Mouse (Mus musculus): ENCODE measurements at regions not wholly inside any gene's neighbourhood (a gene's known extent, or its start where the extent isn't known, plus 50 kb on each side); places are given as distances from the start of the nearest gene placed in this dataset.
"Not testable (repeated sequence)": the region's sequence is repeated elsewhere in the genome, so short reads cannot be mapped to it uniquely, and the experiment has no call there.

- no peak for DNase-seq
Measured at GRCm38 (mm10) chr1:107677404-107677803, 87.6 kb downstream of the Serpinb8 start.

DNA sequence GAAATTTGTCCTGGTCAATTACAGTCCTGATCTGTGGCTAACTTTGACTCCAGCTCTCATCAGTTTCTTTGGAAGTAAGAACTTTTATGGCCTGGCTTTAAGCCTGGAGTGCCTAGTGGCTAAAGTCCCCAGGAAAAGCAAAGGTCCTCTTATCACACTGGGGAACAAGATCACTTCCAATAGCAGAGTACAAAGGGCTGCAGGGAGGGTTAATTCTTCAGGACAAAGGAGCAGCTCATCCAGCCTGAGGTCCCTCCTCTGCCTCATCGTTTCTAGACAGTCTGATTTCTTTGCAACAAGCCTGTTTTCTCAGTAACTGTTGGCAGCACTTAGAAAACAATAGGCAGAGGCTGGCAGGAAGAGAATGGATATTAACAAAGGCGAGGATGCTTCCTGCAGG lies 107.1 kb downstream of the Serpinb8 start:
- DNase-seq, result no peak

DNA sequence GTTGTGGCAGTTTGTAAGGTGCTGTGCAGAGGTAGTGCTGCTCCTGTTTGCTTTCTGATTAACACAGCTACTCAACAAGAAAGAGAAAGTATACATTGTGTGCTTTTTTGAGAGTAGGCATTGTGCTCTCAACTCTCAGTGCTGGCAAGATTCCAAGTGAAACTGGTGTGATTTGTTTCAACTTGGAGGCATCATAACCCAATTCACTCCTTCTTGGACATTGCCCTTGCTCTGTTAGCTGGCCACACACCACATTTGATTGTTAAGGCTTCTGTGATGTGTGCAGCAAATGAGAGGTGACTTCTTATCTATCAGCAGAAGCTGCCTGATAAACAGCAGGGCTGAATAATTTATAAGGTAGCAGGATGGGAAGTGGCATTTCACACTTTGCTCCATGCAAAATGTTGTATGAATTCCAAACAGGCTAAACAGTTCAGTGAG lies 116.3 kb downstream of the Serpinb8 start:
- DNase-seq, result peak in 1 of 2 experiments; percentile 2

- no peak for DNase-seq
Measured at GRCm38 (mm10) chr1:107708601-107709000, 118.8 kb downstream of the Serpinb8 start.

DNA sequence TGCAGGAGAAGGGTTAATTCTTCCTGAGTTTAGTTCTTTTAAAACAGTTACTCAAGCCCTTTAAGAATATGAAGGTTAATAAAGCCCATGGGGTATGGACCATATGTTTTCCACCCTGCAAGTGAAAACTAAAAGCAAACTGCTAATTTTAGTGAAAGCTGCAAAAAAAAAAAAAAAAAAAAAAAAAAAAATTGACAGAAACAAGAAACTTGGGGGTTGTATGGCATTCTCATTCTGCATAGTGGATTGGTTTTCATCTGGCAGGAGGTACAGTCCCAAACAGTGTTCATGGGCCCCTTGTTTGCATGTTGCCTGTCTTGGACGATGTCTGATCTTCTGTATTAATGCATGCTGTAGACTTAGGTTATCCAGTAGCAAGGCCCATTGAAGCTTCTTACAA lies 125.1 kb downstream of the Serpinb8 start:
- DNase-seq, result no peak

GRCm38 (mm10) chr1:107719304-107719703 lies 129.5 kb downstream of the Serpinb8 start:
- no peak for DNase-seq

DNA sequence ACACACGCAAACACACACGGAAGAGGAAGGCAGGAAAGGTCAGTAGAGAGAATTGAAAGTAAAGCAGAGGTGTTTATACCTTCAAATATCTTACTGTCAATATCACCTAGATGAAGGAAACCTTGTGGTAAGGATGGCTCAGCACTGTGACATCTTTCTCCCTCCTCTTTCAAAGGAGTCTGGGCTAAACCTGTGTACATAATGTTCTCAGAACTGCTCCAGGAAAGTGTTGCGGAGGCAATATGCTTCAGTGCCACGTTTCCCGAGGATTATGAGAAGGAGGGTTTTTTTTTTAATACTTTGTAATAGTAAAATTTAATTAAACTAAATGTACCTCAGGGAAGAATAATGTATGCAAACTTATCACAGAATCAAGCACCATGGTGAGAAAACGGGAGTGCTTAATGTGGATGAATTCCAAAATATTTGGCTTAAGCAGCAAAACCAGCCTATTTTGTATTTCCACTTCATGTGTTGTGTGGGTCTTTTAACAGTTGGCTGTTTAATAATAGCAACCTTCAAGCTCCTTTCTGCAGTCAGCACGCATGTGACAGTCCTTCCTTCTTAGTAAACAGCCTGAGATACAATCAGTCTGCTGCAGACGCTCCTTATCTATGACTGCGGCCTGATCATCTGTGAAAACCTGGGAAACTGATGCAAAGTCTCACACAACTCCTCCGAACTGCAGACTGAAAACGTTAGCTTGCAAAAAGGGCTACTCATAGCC lies 138.5 kb downstream of the Serpinb8 start:
- DNase-seq, result no peak

DNA sequence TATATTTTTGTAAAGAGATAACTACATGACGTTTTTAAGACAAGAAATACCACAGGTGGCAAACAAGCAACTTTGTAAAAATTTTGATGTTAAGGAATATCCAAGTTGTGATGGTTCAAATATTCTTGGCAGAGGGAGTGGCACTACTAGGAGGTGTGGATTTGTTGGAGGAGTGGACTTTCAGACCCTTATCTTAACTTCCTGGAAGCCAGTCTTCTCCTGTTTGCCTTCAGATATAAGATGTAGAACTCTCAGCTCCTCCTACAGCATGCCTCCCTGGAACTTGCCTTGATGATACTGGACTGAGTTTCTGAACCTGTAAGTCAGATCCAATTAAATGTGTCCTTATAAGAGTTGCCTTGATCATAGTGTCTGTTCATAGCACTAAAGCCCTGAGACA lies 175.5 kb downstream of the Serpinb8 start:
- DNase-seq, result no peak

- no peak for DNase-seq
Measured at GRCm38 (mm10) chr1:107767198-107767947, 177.6 kb downstream of the Serpinb8 start.

- no peak for DNase-seq
Measured at GRCm38 (mm10) chr1:107772967-107773366, 183.2 kb downstream of the Serpinb8 start.

DNA sequence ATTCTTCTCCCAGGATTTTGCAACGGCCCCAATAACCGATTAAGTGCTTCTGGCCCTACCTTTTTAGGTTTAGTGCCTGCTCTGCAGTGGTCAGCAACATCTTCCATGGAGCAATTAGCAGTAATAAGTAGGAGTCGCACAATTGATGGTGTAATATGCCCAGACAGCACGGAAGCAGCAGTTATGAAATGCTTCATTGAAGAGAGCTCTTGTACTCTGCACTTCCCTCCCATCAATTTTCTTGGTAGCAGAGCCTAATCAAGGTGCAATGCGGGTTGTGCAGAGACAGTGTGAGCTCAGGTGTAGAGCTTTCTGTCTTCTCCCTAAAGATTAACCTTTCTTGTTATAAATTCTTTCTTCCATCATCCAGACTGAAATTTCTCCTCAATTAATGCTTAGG lies 193.3 kb downstream of the Serpinb8 start:
- no peak for DNase-seq

DNA sequence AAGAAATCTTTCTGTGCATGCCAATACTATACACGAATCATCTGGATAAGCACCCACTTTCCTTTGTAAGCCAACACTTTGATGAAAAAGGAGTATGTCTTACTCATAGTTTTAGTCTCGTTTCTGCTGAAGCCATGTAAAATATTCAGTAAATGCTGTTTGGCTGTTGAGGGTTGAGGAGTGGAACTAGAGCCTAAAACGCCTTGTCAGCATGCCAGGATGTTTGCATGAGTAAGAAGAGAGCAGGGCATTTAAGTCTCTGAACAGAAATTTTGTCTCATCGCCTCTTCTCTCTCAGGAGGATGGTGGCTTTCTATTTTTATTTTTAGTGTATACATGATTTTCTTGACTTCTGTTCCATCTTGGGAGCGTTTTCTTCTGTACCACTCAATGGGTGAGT lies 216.0 kb downstream of the Serpinb8 start:
- DNase-seq, result no peak

DNA sequence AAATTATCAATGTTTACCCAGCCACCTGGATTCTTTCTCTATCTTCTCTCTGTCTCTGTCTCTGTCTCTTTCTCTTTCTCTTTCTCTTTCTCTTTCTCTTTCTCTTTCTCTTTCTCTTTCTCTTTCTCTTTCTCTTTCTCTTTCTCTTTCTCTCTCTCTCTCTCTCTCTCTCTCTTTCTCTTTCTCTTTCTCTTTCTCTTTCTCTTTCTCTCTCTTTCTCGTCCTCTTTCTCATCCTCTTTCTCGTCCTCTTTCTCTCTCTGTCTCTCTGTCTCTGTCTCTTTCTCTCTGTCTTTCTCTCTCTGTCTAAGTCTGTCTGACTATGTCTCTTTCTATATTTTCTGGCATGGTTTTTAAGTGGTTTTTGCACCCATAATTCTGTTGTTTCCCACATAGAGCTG lies 217.6 kb downstream of the Serpinb8 start:
- DNase-seq, result not testable (repeated sequence)

DNA sequence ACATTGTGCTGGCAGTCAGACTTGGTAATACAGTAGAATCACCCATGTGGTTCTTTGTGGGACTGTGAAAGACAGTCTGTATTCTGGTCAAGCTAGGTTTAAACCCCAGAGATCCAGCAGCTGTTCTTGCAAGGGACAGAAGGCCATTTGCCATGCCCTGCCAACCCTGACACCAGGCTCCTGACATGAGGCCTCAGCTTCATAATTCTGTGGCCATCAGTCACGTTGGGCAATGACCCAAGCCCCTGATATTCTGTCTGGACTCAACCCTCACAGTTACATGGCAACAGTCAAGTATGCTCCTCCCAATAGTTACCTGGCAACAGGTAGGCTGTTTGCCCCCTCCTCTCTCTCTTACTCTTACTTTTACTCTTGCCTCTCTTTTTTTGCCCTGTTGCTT lies 221.3 kb downstream of the Serpinb8 start:
- no peak for DNase-seq

DNA sequence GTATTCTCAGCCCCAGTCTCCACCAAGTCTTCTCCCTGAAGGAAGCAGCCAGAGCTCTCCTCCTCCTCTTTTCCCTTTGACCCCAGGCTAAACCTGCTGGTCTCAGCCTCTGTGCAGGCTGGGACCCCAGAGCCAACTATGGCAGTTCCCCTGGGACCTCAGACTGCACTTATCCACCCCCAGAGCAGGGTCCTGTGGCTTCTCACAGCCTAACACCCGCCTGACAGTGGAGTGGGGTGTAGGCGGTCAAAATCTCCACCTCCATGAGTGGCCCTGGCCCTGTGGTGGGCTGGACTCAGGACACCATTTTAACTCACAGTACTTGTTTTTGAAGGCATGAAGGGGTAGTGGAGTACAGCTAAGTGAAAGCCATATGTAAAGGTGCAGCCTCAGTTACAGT lies 222.1 kb downstream of the Serpinb8 start:
- DNase-seq, result no peak

DNA sequence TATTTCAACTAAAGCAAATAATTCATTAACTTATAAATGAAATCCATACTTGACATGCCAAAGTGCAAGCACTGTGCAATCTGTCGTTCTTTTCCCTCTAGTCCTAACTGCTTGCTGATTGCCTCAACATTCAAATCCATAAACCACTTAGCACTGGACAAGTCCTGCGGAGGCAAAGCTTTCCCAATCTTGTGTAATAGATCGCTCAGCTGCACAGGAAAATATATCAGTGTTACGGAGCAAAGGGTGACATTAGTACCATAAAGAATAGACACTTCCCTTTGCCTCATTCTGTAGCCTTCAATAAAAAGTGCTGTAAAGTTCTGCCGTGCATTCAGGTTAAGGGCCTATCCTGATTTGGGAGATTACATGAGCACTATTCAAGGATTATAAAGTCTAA lies 248.1 kb downstream of the Serpinb8 start:
- no peak for DNase-seq

- no peak for DNase-seq
Measured at GRCm38 (mm10) chr1:107852386-107852785, 262.6 kb downstream of the Serpinb8 start.

- DNase-seq, result no peak
Measured at GRCm38 (mm10) chr1:107853001-107853400, 263.2 kb downstream of the Serpinb8 start.

GRCm38 (mm10) chr1:107897743-107898437 lies 308.1 kb downstream of the Serpinb8 start:
- no peak for DNase-seq

DNA sequence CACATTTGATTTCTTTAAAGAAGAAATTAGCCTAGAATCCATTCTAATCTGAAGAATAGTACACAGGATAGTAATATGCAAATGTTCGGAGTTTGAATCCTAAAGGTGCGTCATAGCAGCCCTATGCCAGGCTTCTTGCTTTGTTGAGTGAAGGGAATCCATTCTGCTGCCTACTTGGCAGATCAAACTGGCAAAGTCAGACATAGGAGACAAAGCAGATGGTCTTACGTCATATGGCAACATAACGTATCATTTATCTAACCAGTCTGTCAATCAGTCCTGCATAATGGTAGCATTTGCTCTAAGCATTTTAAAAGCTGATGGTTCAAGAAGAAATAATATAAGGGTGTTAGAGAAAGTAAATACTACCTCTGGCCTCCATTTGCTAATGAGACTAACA lies 309.5 kb downstream of the Serpinb8 start:
- no peak for DNase-seq

GRCm38 (mm10) chr1:107900449-107900848 lies 310.6 kb downstream of the Serpinb8 start:
- DNase-seq, result no peak

- DNase-seq, result no peak
Measured at GRCm38 (mm10) chr1:107900913-107901312, 311.1 kb downstream of the Serpinb8 start.

DNA sequence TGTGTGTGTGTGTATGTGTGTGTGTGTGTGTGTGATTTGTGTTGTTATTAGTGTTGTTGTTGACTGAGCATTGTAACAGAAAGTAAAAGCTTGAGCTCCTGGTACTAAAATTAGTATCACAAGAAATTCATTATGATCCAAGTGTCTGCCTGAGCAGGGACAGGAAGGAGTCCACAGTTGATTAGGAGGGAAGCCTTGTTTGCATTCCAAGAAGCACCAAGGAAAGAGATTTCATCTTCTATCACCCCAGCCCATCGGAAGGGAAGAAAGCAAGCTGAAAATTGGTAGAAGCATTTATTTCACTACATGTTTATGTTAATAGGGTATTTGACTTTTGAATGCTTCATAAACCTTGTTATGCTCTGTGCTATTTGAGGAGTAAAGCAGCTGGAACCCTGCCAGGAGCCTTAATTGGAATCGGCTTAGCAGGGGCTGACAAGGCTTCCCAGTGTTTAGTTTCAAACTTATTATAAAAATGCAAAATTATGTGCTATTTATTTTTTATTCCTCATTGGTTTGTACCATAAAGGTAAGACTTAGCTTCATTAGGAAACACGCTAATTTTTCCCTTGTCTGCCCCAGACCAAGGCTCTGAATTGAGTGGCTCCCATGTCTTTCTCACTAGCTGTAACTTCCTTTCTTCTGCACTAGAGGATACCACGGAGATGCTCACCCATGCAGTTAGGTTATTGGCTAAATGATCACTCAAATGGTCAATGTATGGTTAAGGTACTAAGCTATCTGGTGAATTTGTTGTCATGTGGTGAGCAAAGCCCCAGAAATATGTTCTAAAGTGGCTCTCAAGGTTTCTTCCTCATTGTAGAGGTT lies 318.6 kb downstream of the Serpinb8 start:
- DNase-seq, result no peak
